Mouse (Mus musculus): ENCODE measurements at regions not wholly inside any gene's neighbourhood (a gene's known extent, or its start where the extent isn't known, plus 50 kb on each side); places are given as distances from the start of the nearest gene placed in this dataset.

DNA sequence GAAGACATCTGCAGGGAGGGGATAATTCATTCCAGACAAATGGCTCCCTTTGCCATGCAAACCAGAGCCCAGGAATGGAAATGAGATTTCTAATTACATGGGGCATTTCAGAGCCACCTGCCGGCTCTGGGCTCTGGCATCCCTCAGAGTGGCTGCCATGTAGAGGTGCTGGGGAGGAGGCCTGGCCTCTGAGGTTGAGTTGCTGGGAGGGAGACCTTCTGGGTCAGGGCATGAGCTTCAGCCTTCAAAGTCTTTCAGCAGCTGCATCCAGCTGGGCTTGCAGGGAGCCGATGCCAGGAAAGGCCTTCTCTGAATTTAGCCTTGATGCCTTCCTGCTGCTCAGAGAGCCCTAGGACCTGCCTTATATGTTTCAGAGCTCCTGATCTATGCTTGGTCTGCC lies 302.1 kb downstream of the Dhx35 start:
- no peak overlapping the region for H3K4me3 ChIP-seq (ENCODE audit: low read depth, low read length)
- H3K27me3 ChIP-seq (ENCODE audit: control insufficient read depth, insufficient read depth, low read length) = no peaks in the 10 kb centered on the region
- no peak for ATAC-seq (ENCODE audit: insufficient number of reproducible peaks, low FRiP score, low TSS enrichment, low read depth)

GRCm38 (mm10) chr2:159134042-159134441 lies 339.4 kb downstream of the Dhx35 start:
- no peak for ATAC-seq (ENCODE audit: insufficient number of reproducible peaks, low FRiP score, low TSS enrichment, low read depth)
- Histone ChIP-seq H3K36me3 (ENCODE audit: control insufficient read depth, insufficient read depth, low read length) (no peaks in the 10 kb centered on the region), H3K27ac (replicated peaks; ENCODE audit: low read depth, low read length) (no peak overlapping the region), H3K4me3 (ENCODE audit: low read depth, low read length) (no peak overlapping the region), H3K27me3 (ENCODE audit: control insufficient read depth, insufficient read depth, low read length) (no peaks in the 10 kb centered on the region), H3K4me2 (ENCODE audit: low read depth, severe bottlenecking) (no peak overlapping the region), H3K9ac (ENCODE audit: low read length) (no peak overlapping the region), H3K9me3 (ENCODE audit: control insufficient read depth, low read length) (no peaks in the 10 kb centered on the region), H3K4me1 (ENCODE audit: control insufficient read depth, insufficient read depth, low read length) (no peaks in the 10 kb centered on the region)
- WGBS = 72% methylated on average over 6 of the region's 6 CpGs
- no peak for DNase-seq (ENCODE audit: low spot score)

More for the DNA sequence above, 302.1 kb downstream of the Dhx35 start:
- no peak overlapping the region for H3K27ac ChIP-seq (replicated peaks; ENCODE audit: low read depth, low read length)
- no peaks in the 10 kb centered on the region for H3K36me3 ChIP-seq (ENCODE audit: control insufficient read depth, insufficient read depth, low read length)
- no peak overlapping the region for H3K4me2 ChIP-seq (ENCODE audit: low read depth, severe bottlenecking)
- H3K9ac ChIP-seq (ENCODE audit: low read length) = no peak overlapping the region
- peak; percentile 27 for DNase-seq (ENCODE audit: low spot score)
- H3K4me1 ChIP-seq (ENCODE audit: control insufficient read depth, insufficient read depth, low read length) = peaks cover 6% of the 10 kb centered on the region; the same call in 1 of the 2 replicates
- WGBS = 7% methylated on average over 2 of the region's 2 CpGs
- no peaks in the 10 kb centered on the region for H3K9me3 ChIP-seq (ENCODE audit: control insufficient read depth, low read length)

DNA sequence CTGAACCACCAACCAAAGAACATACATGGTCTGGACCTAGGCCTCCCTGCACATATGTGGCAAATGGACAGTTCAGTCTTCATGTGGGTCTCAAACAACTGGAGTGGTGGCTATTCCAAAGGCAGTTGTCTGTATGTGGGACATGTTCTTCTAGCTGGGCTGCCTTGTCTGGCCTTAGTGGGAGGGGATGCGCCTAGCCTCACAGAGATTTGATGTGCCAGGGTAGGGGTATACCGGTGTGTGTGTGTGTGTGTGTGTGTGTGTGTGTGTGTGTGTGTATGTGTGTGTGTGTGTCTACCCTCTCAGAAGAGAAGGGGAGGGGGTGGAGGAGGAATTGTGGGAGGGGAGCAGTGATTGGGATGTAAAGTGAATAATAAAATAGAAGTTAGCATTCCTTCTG lies 344.0 kb downstream of the Dhx35 start:
- H3K4me3 ChIP-seq (ENCODE audit: low read depth, low read length) = no peak overlapping the region
- ATAC-seq (ENCODE audit: insufficient number of reproducible peaks, low FRiP score, low TSS enrichment, low read depth) (no peak), DNase-seq (ENCODE audit: low spot score) (no peak)
- H3K4me2 ChIP-seq (ENCODE audit: low read depth, severe bottlenecking) = no peak overlapping the region
- no peak overlapping the region for H3K27ac ChIP-seq (replicated peaks; ENCODE audit: low read depth, low read length)
- no peaks in the 10 kb centered on the region for H3K4me1 ChIP-seq (ENCODE audit: control insufficient read depth, insufficient read depth, low read length)
- no peak overlapping the region for H3K9ac ChIP-seq (ENCODE audit: low read length)
- WGBS = 100% methylated on average over 2 of the region's 2 CpGs
- no peaks in the 10 kb centered on the region for H3K9me3 ChIP-seq (ENCODE audit: control insufficient read depth, low read length)
- no peaks in the 10 kb centered on the region for H3K36me3 ChIP-seq (ENCODE audit: control insufficient read depth, insufficient read depth, low read length)
- H3K27me3 ChIP-seq (ENCODE audit: control insufficient read depth, insufficient read depth, low read length) = no peaks in the 10 kb centered on the region

- Histone ChIP-seq H3K9me3 (ENCODE audit: control insufficient read depth, low read length) (no peaks in the 10 kb centered on the region), H3K9ac (ENCODE audit: low read length) (no peak overlapping the region), H3K4me2 (ENCODE audit: low read depth, severe bottlenecking) (no peak overlapping the region), H3K27ac (replicated peaks; ENCODE audit: low read depth, low read length) (no peak overlapping the region), H3K4me3 (ENCODE audit: low read depth, low read length) (no peak overlapping the region), H3K36me3 (ENCODE audit: control insufficient read depth, insufficient read depth, low read length) (no peaks in the 10 kb centered on the region), H3K4me1 (ENCODE audit: control insufficient read depth, insufficient read depth, low read length) (no peaks in the 10 kb centered on the region), H3K27me3 (ENCODE audit: control insufficient read depth, insufficient read depth, low read length) (no peaks in the 10 kb centered on the region)
- 90% methylated on average over 6 of the region's 6 CpGs for WGBS
- ATAC-seq (ENCODE audit: insufficient number of reproducible peaks, low FRiP score, low TSS enrichment, low read depth) (no peak), DNase-seq (ENCODE audit: low spot score) (no peak)
These were observed 351.4 kb downstream of the Dhx35 start for GRCm38 (mm10) chr2:159145980-159146379.

DNA sequence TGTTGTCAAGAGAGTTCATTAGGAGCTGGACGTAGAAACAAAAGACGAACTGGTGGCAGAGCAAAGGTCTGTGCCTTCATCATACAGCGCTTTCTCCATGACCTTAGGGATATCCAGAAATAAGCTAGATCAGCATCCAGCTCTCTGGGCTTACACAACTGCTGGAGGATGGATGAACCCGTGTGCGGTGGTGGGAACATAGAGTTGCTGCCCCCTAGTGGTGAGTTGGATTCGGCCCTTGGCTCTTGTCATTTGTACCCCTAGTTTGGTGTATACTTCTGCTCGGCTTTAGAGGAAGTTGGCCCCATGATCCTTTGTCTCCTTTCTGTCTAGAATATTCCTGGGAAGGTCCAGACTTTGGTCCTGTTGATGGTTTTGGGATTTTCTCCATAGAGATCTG lies 369.4 kb downstream of the Dhx35 start:
- H3K9ac ChIP-seq (ENCODE audit: low read length) = no peak overlapping the region
- H3K36me3 ChIP-seq (ENCODE audit: control insufficient read depth, insufficient read depth, low read length) = no peaks in the 10 kb centered on the region
- no peak overlapping the region for H3K4me3 ChIP-seq (ENCODE audit: low read depth, low read length)
- H3K4me1 ChIP-seq (ENCODE audit: control insufficient read depth, insufficient read depth, low read length) = no peaks in the 10 kb centered on the region
- no peaks in the 10 kb centered on the region for H3K27me3 ChIP-seq (ENCODE audit: control insufficient read depth, insufficient read depth, low read length)
- H3K4me2 ChIP-seq (ENCODE audit: low read depth, severe bottlenecking) = no peak overlapping the region
- no peaks in the 10 kb centered on the region for H3K9me3 ChIP-seq (ENCODE audit: control insufficient read depth, low read length)
- WGBS = 41% methylated on average over 7 of the region's 7 CpGs
- ATAC-seq (ENCODE audit: insufficient number of reproducible peaks, low FRiP score, low TSS enrichment, low read depth) (no peak), DNase-seq (ENCODE audit: low spot score) (peak; percentile 72)
- H3K27ac ChIP-seq (replicated peaks; ENCODE audit: low read depth, low read length) = no peak overlapping the region

- Histone ChIP-seq H3K27ac (replicated peaks; ENCODE audit: low read depth, low read length) (no peak overlapping the region), H3K4me1 (ENCODE audit: control insufficient read depth, insufficient read depth, low read length) (no peaks in the 10 kb centered on the region), H3K4me3 (ENCODE audit: low read depth, low read length) (no peak overlapping the region), H3K9me3 (ENCODE audit: control insufficient read depth, low read length) (no peaks in the 10 kb centered on the region), H3K36me3 (ENCODE audit: control insufficient read depth, insufficient read depth, low read length) (no peaks in the 10 kb centered on the region), H3K9ac (ENCODE audit: low read length) (no peak overlapping the region), H3K4me2 (ENCODE audit: low read depth, severe bottlenecking) (no peak overlapping the region), H3K27me3 (ENCODE audit: control insufficient read depth, insufficient read depth, low read length) (no peaks in the 10 kb centered on the region)
- ATAC-seq (ENCODE audit: insufficient number of reproducible peaks, low FRiP score, low TSS enrichment, low read depth) = no peak
- no peak for DNase-seq (ENCODE audit: low spot score)
- WGBS = 68% methylated on average over 7 of the region's 7 CpGs
These were observed 374.0 kb downstream of the Dhx35 start for GRCm38 (mm10) chr2:159168553-159169064.

- no peaks in the 10 kb centered on the region for H3K27me3 ChIP-seq (ENCODE audit: control insufficient read depth, insufficient read depth, low read length)
- no peak overlapping the region for H3K9ac ChIP-seq (ENCODE audit: low read length)
- 19% methylated on average over 7 of the region's 7 CpGs for WGBS
These were observed 401.5 kb downstream of the Dhx35 start for GRCm38 (mm10) chr2:159196156-159196555.

DNA sequence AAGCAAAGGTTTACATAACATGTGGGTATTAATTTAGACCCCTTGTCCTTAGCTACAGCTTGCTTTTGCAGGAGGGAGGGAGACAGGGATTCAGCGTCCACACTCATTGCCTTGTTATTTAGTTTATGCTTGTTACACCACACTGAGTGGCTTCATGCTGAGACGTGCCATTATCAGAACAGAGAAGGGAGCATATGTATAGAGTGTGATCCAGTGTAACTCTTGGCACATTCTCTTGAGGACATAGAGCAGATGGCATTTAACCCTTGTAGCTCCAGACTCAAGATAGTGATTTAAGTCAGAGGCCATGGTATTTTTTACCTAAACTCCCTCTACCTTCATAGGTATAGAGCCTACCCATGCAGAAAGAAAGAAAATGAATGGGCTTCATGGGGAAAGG lies 437.7 kb downstream of the Dhx35 start:
- no peak overlapping the region for H3K4me3 ChIP-seq (ENCODE audit: low read depth, low read length)
- no peaks in the 10 kb centered on the region for H3K36me3 ChIP-seq (ENCODE audit: control insufficient read depth, insufficient read depth, low read length)
- ATAC-seq (ENCODE audit: insufficient number of reproducible peaks, low FRiP score, low TSS enrichment, low read depth) = no peak
- WGBS = 38% methylated on average over 2 of the region's 2 CpGs
- DNase-seq (ENCODE audit: low spot score) = no peak
- H3K9me3 ChIP-seq (ENCODE audit: control insufficient read depth, low read length) = no peaks in the 10 kb centered on the region
- no peak overlapping the region for H3K4me2 ChIP-seq (ENCODE audit: low read depth, severe bottlenecking)
- H3K27me3 ChIP-seq (ENCODE audit: control insufficient read depth, insufficient read depth, low read length) = no peaks in the 10 kb centered on the region
- no peaks in the 10 kb centered on the region for H3K4me1 ChIP-seq (ENCODE audit: control insufficient read depth, insufficient read depth, low read length)
- H3K27ac ChIP-seq (replicated peaks; ENCODE audit: low read depth, low read length) = no peak overlapping the region
- no peak overlapping the region for H3K9ac ChIP-seq (ENCODE audit: low read length)

More at GRCm38 (mm10) chr2:159196156-159196555, 401.5 kb downstream of the Dhx35 start:
- Histone ChIP-seq H3K4me2 (ENCODE audit: low read depth, severe bottlenecking) (no peak overlapping the region), H3K9me3 (ENCODE audit: control insufficient read depth, low read length) (no peaks in the 10 kb centered on the region), H3K4me3 (ENCODE audit: low read depth, low read length) (no peak overlapping the region), H3K27ac (replicated peaks; ENCODE audit: low read depth, low read length) (no peak overlapping the region), H3K36me3 (ENCODE audit: control insufficient read depth, insufficient read depth, low read length) (no peaks in the 10 kb centered on the region), H3K4me1 (ENCODE audit: control insufficient read depth, insufficient read depth, low read length) (no peaks in the 10 kb centered on the region)
- no peak for DNase-seq (ENCODE audit: low spot score)
- ATAC-seq (ENCODE audit: insufficient number of reproducible peaks, low FRiP score, low TSS enrichment, low read depth) = no peak

GRCm38 (mm10) chr2:159235000-159235399 lies 440.4 kb downstream of the Dhx35 start:
- no peaks in the 10 kb centered on the region for H3K4me1 ChIP-seq (ENCODE audit: control insufficient read depth, insufficient read depth, low read length)
- no peaks in the 10 kb centered on the region for H3K27me3 ChIP-seq (ENCODE audit: control insufficient read depth, insufficient read depth, low read length)
- WGBS = 27% methylated on average over 6 of the region's 6 CpGs
- H3K36me3 ChIP-seq (ENCODE audit: control insufficient read depth, insufficient read depth, low read length) = no peaks in the 10 kb centered on the region
- DNase-seq (ENCODE audit: low spot score) (no peak), ATAC-seq (ENCODE audit: insufficient number of reproducible peaks, low FRiP score, low TSS enrichment, low read depth) (no peak)
- H3K27ac ChIP-seq (replicated peaks; ENCODE audit: low read depth, low read length) = no peak overlapping the region
- H3K9me3 ChIP-seq (ENCODE audit: control insufficient read depth, low read length) = no peaks in the 10 kb centered on the region
- H3K4me3 ChIP-seq (ENCODE audit: low read depth, low read length) = no peak overlapping the region
- no peak overlapping the region for H3K4me2 ChIP-seq (ENCODE audit: low read depth, severe bottlenecking)
- no peak overlapping the region for H3K9ac ChIP-seq (ENCODE audit: low read length)
